Mouse (Mus musculus): ENCODE measurements around the gene Olfr905.

Olfr905 gene

DNA sequence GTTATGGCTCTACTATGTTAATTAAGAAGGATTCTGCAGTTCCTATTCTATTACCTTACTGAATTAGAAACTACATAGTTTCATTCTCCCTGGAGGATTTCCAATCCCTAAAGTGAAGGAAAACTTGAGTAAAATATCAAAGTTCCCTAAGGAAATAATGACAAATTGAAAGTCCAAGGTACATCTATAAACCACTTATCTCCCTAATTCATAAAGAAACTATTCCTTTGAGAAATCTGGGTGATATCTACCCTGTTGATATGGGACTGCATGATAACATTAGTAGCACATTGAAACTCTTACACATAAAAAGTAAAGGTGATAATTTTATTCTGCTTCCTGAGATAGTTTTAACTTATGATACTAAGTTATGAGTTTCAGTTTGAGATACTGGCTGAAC lies at the start of gene Olfr905:
Gene Olfr905, plus strand, starts transcription at position 301 of the 400 bp plus-strand sequence.
- DNase-seq (ENCODE audit: low spot score) = no peak

- no peak for DNase-seq (ENCODE audit: low spot score)
Measured at GRCm38 (mm10) chr9:38423801-38424200, 47.1 kb upstream of the Olfr905 start.

GRCm38 (mm10) chr9:38427026-38427425 lies 43.9 kb upstream of the Olfr905 start:
- DNase-seq (ENCODE audit: low spot score) = no peak

GRCm38 (mm10) chr9:38429155-38429554 lies 41.8 kb upstream of the Olfr905 start, which contains the start of gene Olfr901:
Gene Olfr901 (plus strand): TSS chr9:38429455.
- DNase-seq (ENCODE audit: low spot score) = no peak

GRCm38 (mm10) chr9:38447352-38447751 lies 23.6 kb upstream of the Olfr905 start, which contains the start of gene Olfr902:
Gene Olfr902 (plus strand): TSS chr9:38447652.
- DNase-seq (ENCODE audit: low spot score) = no peak

GRCm38 (mm10) chr9:38462844-38463243 lies 8.1 kb upstream of the Olfr905 start, which contains the start of gene Olfr904:
Gene Olfr904 (plus strand): TSS chr9:38463144.
- DNase-seq (ENCODE audit: low spot score) = no peak

DNA sequence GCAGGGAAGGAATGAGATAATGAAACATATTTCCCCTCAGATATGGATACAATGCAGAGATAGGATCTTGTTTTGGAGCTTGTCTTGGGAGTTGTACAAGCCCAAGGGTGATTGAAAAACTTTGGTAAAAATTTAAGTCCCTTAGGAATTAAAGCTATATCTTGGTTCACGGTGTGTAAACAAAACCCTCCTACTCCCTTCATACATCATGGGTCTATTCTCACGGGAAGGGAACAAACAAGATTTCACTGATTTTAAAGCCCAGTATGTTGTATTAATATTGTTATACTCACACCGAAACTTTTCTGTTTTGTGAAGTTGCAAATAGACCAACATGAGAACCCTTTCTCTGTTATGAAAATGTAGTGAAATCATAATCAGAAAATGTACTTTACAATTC lies 15.9 kb downstream of the Olfr905 start, which contains the start of gene Olfr906:
Gene Olfr906, plus strand, starts transcription at position 301 of the 400 bp plus-strand sequence.
- no peak for DNase-seq (ENCODE audit: low spot score)

DNA sequence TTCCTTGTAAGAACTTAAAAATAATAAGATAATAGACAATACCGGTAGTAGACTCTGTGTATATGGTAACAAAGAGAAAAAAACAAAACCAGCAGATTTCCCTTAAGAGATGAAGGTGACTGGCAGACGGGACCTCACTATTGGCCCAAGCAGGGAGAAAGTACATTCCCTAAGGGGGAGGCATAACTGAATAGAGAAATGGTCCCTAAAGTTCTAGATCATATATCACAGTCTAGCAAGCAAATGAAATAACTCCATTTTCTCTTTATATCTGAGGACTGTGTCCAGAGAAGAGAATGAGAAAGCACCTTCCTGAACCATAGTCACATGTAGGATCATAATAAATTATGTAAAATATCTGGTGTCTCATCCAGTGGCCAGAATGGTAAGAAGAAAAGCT lies 24.6 kb downstream of the Olfr905 start, which contains the start of gene Olfr907:
Gene Olfr907, plus strand, starts transcription at position 301 of the 400 bp plus-strand sequence.
- DNase-seq (ENCODE audit: low spot score) = no peak

GRCm38 (mm10) chr9:38512353-38512752 lies 41.4 kb downstream of the Olfr905 start:
- DNase-seq (ENCODE audit: low spot score) = no peak

DNA sequence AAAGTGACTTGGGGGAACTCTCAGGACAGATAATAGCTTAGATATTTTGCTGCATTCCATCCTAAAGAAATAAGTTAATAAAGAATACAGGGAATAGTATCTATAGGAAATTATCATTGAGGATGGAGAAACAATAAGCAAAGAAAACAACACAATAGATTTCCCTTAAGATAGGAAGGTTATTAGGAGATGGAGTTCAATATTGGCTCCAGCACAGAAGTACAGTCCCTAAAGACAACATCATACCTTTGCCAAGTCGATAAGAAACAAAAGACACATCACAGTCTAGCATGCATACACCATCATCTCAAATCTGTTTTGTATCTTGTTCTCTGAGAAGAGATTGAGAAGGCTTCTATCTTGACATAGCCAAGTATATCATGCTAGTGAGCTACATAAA lies 50.4 kb downstream of the Olfr905 start, which contains the start of gene Olfr911-ps1:
Gene Olfr911-ps1, plus strand, starts transcription at position 301 of the 400 bp plus-strand sequence.
- no peak for DNase-seq (ENCODE audit: low spot score)

Data from yolk sac, embryonic 10.5 days (tissue).